Mouse (Mus musculus) 3134 (cell line): ENCODE measurements at regions not wholly inside any gene's neighbourhood (a gene's known extent, or its start where the extent isn't known, plus 50 kb on each side); places are given as distances from the start of the nearest gene placed in this dataset.

ENCODE experiments used
- DNase-seq: peaks from one replicate; pipeline ENCODE4 v3.0.0-alpha.2; 2011; ENCODE audit warnings: low spot score; ENCODE audit not compliant: insufficient read length; ENCODE audit errors: extremely low read depth

DNA sequence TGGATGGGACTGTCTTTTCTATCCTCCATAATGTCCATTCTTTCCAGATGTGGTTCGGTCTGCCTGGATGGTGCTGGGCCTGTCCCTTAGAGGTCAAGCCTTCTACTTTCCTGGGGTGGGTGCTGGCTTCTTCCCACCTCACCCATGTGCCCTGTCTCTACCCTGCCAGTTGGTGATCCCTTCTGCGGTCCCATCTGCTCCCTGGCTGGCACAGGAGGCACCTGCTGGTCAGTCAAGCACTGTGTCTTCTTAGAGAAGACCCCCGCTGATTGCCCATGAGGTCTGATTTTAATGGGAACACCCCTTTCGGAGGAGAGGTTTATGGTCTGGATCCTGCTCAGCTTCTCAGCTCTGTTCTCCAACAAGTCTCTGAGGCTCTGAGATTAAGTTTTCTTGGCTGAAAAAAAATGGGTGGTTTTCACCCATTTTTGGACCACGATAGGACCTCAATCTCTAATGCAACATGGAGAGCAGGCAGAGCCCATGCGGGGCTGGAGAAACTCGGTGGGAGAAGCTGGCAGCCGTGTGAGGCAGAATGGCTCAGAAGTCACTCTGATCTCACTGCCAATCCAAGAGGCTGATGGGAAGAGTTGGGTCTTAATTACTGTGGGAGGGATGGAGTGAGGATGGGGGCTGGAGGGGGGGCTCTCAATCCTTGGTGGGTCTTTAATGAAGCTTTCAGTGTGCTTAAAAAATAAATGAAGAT is 78.5 kb upstream of the Igsf21 start:
- DNase-seq = no peak

DNA sequence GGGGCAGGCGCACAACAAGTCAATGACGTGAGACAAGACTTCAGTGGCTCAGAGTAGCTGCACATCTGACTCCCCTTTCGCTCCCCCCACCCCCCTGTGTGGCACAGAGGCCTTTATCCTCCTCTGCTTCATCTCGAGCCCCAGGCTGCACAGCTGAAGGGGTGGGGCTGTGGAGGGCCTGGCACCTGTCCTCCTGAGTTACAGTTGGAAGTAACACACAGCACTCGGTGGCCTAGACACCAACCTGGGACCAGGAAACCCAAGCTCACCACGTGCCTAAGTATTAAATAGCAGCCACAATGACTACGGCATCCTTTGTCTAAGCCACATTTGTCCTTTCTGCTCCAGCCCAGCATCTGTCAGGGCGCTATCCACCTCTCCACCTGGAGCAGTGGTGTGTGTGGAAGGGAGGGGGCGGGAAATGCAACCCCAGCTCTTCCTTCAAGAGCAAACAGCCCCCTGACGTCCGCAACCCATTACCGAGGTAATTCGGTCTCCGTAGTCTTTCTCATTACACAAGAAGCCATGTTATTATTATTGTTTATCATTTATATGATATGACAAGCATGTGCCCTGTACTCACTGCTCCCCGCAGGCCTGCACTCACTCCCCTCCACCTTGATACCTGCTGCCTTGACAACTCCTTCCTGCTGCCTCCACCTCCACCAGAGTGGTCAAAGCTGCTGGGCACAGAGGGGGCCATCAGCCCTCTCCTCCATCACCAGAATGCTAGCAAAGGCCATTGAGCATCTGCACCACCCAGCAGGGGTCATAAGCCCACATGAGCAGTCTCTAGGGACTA is 73.7 kb upstream of the Igsf21 start:
- DNase-seq = no peak

DNA sequence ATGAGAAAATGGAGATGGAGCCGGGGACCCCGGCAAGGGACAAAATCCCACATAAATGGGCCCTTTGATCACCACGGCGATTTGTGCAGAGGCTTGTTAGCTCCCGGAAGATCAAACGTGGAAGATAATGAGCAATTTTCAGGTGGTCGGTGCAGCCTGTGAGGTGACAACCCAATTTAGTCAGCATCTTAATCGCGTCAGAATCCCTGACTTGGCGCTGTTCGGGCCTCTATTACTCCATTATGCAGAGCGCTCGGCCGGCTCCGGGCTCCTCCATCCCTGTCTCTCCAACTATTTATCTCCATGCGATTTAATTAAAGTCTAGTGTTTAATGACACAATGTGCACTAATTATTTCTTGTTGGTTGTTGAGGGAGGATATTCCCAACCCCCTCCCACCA is 66.1 kb upstream of the Igsf21 start:
- DNase-seq = no peak

DNA sequence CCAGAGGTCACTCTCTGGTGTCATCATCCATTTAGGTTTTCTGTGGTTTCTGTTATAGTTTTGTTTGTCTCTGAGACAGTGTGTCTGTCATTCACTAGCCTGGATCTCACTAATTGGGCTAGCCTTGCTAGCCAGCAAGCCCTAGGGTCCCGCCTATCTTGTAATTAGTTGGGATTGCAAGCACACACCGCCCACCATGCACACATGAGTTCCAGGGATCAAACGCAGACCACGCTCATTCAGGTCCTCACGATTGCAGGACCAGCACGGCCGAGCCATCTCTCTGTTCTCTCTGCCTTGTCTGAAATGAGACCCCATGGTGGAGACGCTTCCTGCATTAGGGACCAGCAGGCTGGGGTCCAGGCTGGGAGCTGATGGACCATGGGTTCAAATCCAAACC is 60.9 kb upstream of the Igsf21 start:
- DNase-seq = no peak

DNA sequence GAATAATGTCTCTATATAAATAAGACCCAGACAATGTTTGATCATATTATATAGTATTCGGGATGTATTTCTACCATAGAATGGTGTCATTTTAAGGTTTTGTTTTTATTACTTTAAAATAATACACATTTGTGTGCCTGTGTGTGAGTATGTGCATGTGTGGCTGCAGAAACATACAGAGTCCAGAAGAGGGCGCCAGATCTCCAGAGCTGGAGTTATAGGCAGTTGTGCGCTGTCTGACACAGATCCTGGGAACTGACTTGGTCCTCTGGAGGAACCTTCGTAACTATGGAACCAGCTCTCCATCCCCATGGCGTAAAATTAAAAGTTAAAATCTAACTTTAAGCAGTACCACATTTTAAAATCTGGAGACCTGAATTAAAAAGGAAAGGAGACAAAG is 58.4 kb upstream of the Igsf21 start:
- DNase-seq = no peak

DNA sequence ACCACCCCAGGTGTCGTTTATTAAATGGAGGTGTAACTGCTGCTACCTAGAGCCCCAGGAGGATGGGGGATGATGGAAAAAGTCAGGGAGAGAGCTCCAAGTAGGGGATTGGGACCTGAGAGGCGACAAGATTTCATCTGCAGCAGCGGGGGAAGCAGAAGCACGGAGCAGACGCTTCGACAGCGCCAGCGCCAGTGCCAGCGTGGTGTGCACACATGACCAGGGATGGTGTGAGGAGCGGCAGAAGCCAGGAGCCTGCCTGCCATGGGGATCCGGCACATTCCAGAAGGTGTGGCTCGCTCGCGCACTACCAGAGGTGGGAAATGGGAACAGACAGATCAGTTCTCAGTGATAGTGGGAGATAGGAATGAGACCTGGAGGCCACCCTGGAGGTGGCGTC is 55.1 kb upstream of the Igsf21 start:
- DNase-seq = no peak

DNA sequence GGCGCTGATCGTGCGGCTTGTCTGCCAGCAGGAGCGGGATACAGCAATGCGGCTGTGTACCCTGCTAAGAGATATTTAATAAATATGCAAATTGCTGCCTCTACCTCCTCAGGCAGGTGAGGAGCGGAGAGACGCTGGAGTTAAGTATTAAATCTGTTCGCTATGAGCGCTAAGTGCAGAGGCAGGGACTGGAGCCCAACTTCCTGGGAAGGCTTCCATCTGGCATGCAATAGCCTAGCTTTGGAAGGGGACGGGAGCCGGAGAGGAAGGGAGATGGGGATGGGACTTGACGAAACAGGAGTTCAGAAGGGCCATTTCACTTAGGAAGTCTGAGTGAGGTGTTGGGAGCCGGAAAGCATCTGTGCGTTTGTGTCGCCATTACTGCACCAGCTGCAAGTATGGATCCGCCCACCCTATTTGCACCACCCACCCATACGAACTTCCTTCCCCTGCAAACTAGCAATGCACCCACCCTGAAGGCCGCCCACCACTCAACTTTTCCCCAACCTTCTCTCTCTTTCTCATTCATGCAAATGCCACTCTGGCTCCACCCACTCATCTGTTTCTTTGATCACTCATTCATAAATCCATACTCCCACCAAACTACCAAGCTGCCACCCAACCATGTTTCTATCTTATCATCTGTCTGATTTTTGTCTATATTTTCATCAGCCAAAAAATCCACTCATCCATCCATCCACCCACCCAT is 51.5 kb upstream of the Igsf21 start:
- DNase-seq = no peak
